Mouse (Mus musculus) liver, adult 2 months (tissue): ENCODE results near the gene Grhl3.

Source experiments
- CTCF ChIP-seq: fragments of 200-500 bp; IDR thresholded peaks from 2 replicates; pipeline ENCODE4 v1.5.1; 2011; ENCODE audit warnings: low read depth, low read length, control low read depth
- POLR2A ChIP-seq: fragments of 200-500 bp; IDR thresholded peaks from 2 replicates; pipeline ENCODE4 v1.6.1; 2011; ENCODE audit warnings: low read length, control low read depth; ENCODE audit not compliant: insufficient read depth; ENCODE audit errors: extremely low read depth

GRCm38 (mm10) chr4:135622290-135622689 lies 48.9 kb upstream of the Grhl3 start:
- TF ChIP-seq POLR2A: no peak
- TF ChIP-seq CTCF: no peak
